Mouse (Mus musculus): Measurements from ENCODE around the gene Arhgef10l. TPM values are rescaled to one million over a fixed set of nuclear protein-coding genes. Genes with fewer than 3 reads are reported as not detected.
A peak's percentile ranks its signal among the peaks of the same experiment; 100 is the strongest.

Gene Arhgef10l
- polyA plus RNA-seq, 1 experiment from 2014 or later: 24.6 TPM

- Histone ChIP-seq H3K27ac (replicated peaks; ENCODE audit: low read depth, low read length) (no peak overlapping the region), H3K4me2 (ENCODE audit: low read length) (peak overlapping the region; percentile 51), H3K36me3 (ENCODE audit: control insufficient read depth, insufficient read depth, low read length) (0 out of 2 replicates have a peak, but pooled peaks cover under 1% of the 10 kb centered on the region), H3K9ac (replicated peaks; ENCODE audit: low read length) (peak overlapping the region; percentile 3; the same call in 1 of the 2 replicates), H3K4me3 (replicated peaks; ENCODE audit: low read depth, low read length) (peak overlapping the region; percentile 23; the same call in 1 of the 2 replicates), H3K9me3 (ENCODE audit: control insufficient read depth, low read length) (no peaks in the 10 kb centered on the region), H3K4me1 (ENCODE audit: control insufficient read depth, insufficient read depth, low read length) (peaks cover 24% of the 10 kb centered on the region), H3K27me3 (ENCODE audit: control insufficient read depth, insufficient read depth, low read length) (peaks cover 21% of the 10 kb centered on the region)
- DNase-seq (peak; percentile 55), ATAC-seq (ENCODE audit: low FRiP score, low TSS enrichment) (no peak)
- 6% methylated on average over 29 of the region's 29 CpGs for WGBS
Observed at GRCm38 (mm10) chr4:140699441-140700127, 33.8 kb upstream of the Arhgef10l start.

GRCm38 (mm10) chr4:140695675-140696585 lies 30.1 kb upstream of the Arhgef10l start:
- no peak overlapping the region for H3K4me3 ChIP-seq (replicated peaks; ENCODE audit: low read depth, low read length)
- H3K27ac ChIP-seq (replicated peaks; ENCODE audit: low read depth, low read length): no peak overlapping the region
- peaks cover 21% of the 10 kb centered on the region for H3K27me3 ChIP-seq (ENCODE audit: control insufficient read depth, insufficient read depth, low read length)
- no peak overlapping the region for H3K9ac ChIP-seq (replicated peaks; ENCODE audit: low read length)
- no peak for DNase-seq
- H3K4me2 ChIP-seq (ENCODE audit: low read length): no peak overlapping the region
- no peak for ATAC-seq (ENCODE audit: low FRiP score, low TSS enrichment)
- peaks cover 7% of the 10 kb centered on the region; the same call in 1 of the 2 replicates for H3K4me1 ChIP-seq (ENCODE audit: control insufficient read depth, insufficient read depth, low read length)
- H3K36me3 ChIP-seq (ENCODE audit: control insufficient read depth, insufficient read depth, low read length): no peaks in the 10 kb centered on the region
- 87% methylated on average over 14 of the region's 14 CpGs for WGBS
- no peaks in the 10 kb centered on the region for H3K9me3 ChIP-seq (ENCODE audit: control insufficient read depth, low read length)

- Histone ChIP-seq H3K9ac (replicated peaks; ENCODE audit: low read length) (no peak overlapping the region), H3K4me3 (replicated peaks; ENCODE audit: low read depth, low read length) (no peak overlapping the region), H3K4me1 (ENCODE audit: control insufficient read depth, insufficient read depth, low read length) (0 out of 2 replicates have a peak, but pooled peaks cover 4% of the 10 kb centered on the region), H3K36me3 (ENCODE audit: control insufficient read depth, insufficient read depth, low read length) (no peaks in the 10 kb centered on the region), H3K27me3 (ENCODE audit: control insufficient read depth, insufficient read depth, low read length) (peaks cover 17% of the 10 kb centered on the region), H3K4me2 (ENCODE audit: low read length) (no peak overlapping the region), H3K27ac (replicated peaks; ENCODE audit: low read depth, low read length) (no peak overlapping the region), H3K9me3 (ENCODE audit: control insufficient read depth, low read length) (no peaks in the 10 kb centered on the region)
- 61% methylated on average over 7 of the region's 7 CpGs for WGBS
- no peak for ATAC-seq (ENCODE audit: low FRiP score, low TSS enrichment)
- no peak for DNase-seq
Observed at GRCm38 (mm10) chr4:140695146-140695545, 29.3 kb upstream of the Arhgef10l start.

- H3K4me2 ChIP-seq (ENCODE audit: low read length): no peak overlapping the region
- WGBS: 13% methylated on average over 1 of the region's 1 CpGs
Observed at GRCm38 (mm10) chr4:140694551-140695060, 28.8 kb upstream of the Arhgef10l start.

GRCm38 (mm10) chr4:140693513-140693912 lies 27.7 kb upstream of the Arhgef10l start:
- Histone ChIP-seq H3K4me1 (ENCODE audit: control insufficient read depth, insufficient read depth, low read length) (no peaks in the 10 kb centered on the region), H3K4me3 (replicated peaks; ENCODE audit: low read depth, low read length) (no peak overlapping the region), H3K27me3 (ENCODE audit: control insufficient read depth, insufficient read depth, low read length) (peaks cover 1% of the 10 kb centered on the region; the same call in 1 of the 2 replicates), H3K27ac (replicated peaks; ENCODE audit: low read depth, low read length) (no peak overlapping the region), H3K36me3 (ENCODE audit: control insufficient read depth, insufficient read depth, low read length) (no peaks in the 10 kb centered on the region), H3K9ac (replicated peaks; ENCODE audit: low read length) (no peak overlapping the region), H3K4me2 (ENCODE audit: low read length) (no peak overlapping the region), H3K9me3 (ENCODE audit: control insufficient read depth, low read length) (no peaks in the 10 kb centered on the region)
- ATAC-seq (ENCODE audit: low FRiP score, low TSS enrichment) (no peak), DNase-seq (no peak)
- 87% methylated on average over 4 of the region's 4 CpGs for WGBS

More at GRCm38 (mm10) chr4:140694551-140695060, 28.8 kb upstream of the Arhgef10l start:
- no peaks in the 10 kb centered on the region for H3K36me3 ChIP-seq (ENCODE audit: control insufficient read depth, insufficient read depth, low read length)
- H3K4me3 ChIP-seq (replicated peaks; ENCODE audit: low read depth, low read length): no peak overlapping the region
- no peak for ATAC-seq (ENCODE audit: low FRiP score, low TSS enrichment)
- no peak overlapping the region for H3K9ac ChIP-seq (replicated peaks; ENCODE audit: low read length)
- peaks cover 12% of the 10 kb centered on the region for H3K27me3 ChIP-seq (ENCODE audit: control insufficient read depth, insufficient read depth, low read length)
- H3K9me3 ChIP-seq (ENCODE audit: control insufficient read depth, low read length): no peaks in the 10 kb centered on the region
- H3K4me1 ChIP-seq (ENCODE audit: control insufficient read depth, insufficient read depth, low read length): 0 out of 2 replicates have a peak, but pooled peaks cover under 1% of the 10 kb centered on the region
- no peak for DNase-seq
- no peak overlapping the region for H3K27ac ChIP-seq (replicated peaks; ENCODE audit: low read depth, low read length)

- H3K9ac ChIP-seq (replicated peaks; ENCODE audit: low read length): no peak overlapping the region
- no peak overlapping the region for H3K4me2 ChIP-seq (ENCODE audit: low read length)
- no peak for ATAC-seq (ENCODE audit: low FRiP score, low TSS enrichment)
- no peak for DNase-seq
- H3K27ac ChIP-seq (replicated peaks; ENCODE audit: low read depth, low read length): no peak overlapping the region
- no peak overlapping the region for H3K4me3 ChIP-seq (replicated peaks; ENCODE audit: low read depth, low read length)
- no peaks in the 10 kb centered on the region for H3K9me3 ChIP-seq (ENCODE audit: control insufficient read depth, low read length)
- no peaks in the 10 kb centered on the region for H3K27me3 ChIP-seq (ENCODE audit: control insufficient read depth, insufficient read depth, low read length)
- H3K36me3 ChIP-seq (ENCODE audit: control insufficient read depth, insufficient read depth, low read length): no peaks in the 10 kb centered on the region
- no peaks in the 10 kb centered on the region for H3K4me1 ChIP-seq (ENCODE audit: control insufficient read depth, insufficient read depth, low read length)
- WGBS: 70% methylated on average over 7 of the region's 7 CpGs
Observed at GRCm38 (mm10) chr4:140691481-140691880, 25.7 kb upstream of the Arhgef10l start.

- no peaks in the 10 kb centered on the region for H3K36me3 ChIP-seq (ENCODE audit: control insufficient read depth, insufficient read depth, low read length)
- no peak for ATAC-seq (ENCODE audit: low FRiP score, low TSS enrichment)
- no peaks in the 10 kb centered on the region for H3K4me1 ChIP-seq (ENCODE audit: control insufficient read depth, insufficient read depth, low read length)
- no peak for DNase-seq
- no peak overlapping the region for H3K4me3 ChIP-seq (replicated peaks; ENCODE audit: low read depth, low read length)
- H3K27ac ChIP-seq (replicated peaks; ENCODE audit: low read depth, low read length): no peak overlapping the region
- no peaks in the 10 kb centered on the region for H3K27me3 ChIP-seq (ENCODE audit: control insufficient read depth, insufficient read depth, low read length)
- no peak overlapping the region for H3K4me2 ChIP-seq (ENCODE audit: low read length)
- no peaks in the 10 kb centered on the region for H3K9me3 ChIP-seq (ENCODE audit: control insufficient read depth, low read length)
- 84% methylated on average over 16 of the region's 16 CpGs for WGBS
- H3K9ac ChIP-seq (replicated peaks; ENCODE audit: low read length): no peak overlapping the region
Observed at GRCm38 (mm10) chr4:140689873-140690655, 24.3 kb upstream of the Arhgef10l start.

GRCm38 (mm10) chr4:140688826-140689425 lies 23.1 kb upstream of the Arhgef10l start:
- Histone ChIP-seq H3K4me3 (replicated peaks; ENCODE audit: low read depth, low read length) (no peak overlapping the region), H3K9me3 (ENCODE audit: control insufficient read depth, low read length) (no peaks in the 10 kb centered on the region), H3K36me3 (ENCODE audit: control insufficient read depth, insufficient read depth, low read length) (no peaks in the 10 kb centered on the region), H3K9ac (replicated peaks; ENCODE audit: low read length) (no peak overlapping the region), H3K4me2 (ENCODE audit: low read length) (no peak overlapping the region), H3K4me1 (ENCODE audit: control insufficient read depth, insufficient read depth, low read length) (peaks cover 5% of the 10 kb centered on the region; the same call in 1 of the 2 replicates), H3K27me3 (ENCODE audit: control insufficient read depth, insufficient read depth, low read length) (no peaks in the 10 kb centered on the region), H3K27ac (replicated peaks; ENCODE audit: low read depth, low read length) (no peak overlapping the region)
- 84% methylated on average over 5 of the region's 5 CpGs for WGBS
- DNase-seq: no peak
- ATAC-seq (ENCODE audit: low FRiP score, low TSS enrichment): no peak

Measured in midbrain, embryonic 14.5 days (tissue).